Mouse (Mus musculus): Measurements from ENCODE around the gene Theg. TPM values are rescaled to one million over a fixed set of nuclear protein-coding genes. Genes with fewer than 3 reads are reported as not detected.

The Theg gene
- polyA plus RNA-seq, 1 experiment from 2014 or later, result not detected

GRCm38 (mm10) chr10:79615860-79616259 is 28.7 kb upstream of the Theg start:
- Histone ChIP-seq H3K4me2 (no peak overlapping the region), H3K9me3 (ENCODE audit: control insufficient read depth, low read length) (no peaks in the 10 kb centered on the region), H3K9ac (ENCODE audit: low read length) (no peak overlapping the region), H3K4me3 (ENCODE audit: low read depth, low read length) (no peak overlapping the region), H3K27me3 (ENCODE audit: control insufficient read depth, insufficient read depth, low read length) (peaks cover 25% of the 10 kb centered on the region), H3K27ac (ENCODE audit: low read depth, low read length) (no peak overlapping the region), H3K4me1 (ENCODE audit: control insufficient read depth, insufficient read depth, low read length) (peaks cover 19% of the 10 kb centered on the region), H3K36me3 (ENCODE audit: control insufficient read depth, insufficient read depth, low read length) (no peaks in the 10 kb centered on the region)
- 5% methylated on average over 8 of the region's 8 CpGs for WGBS
- DNase-seq (ENCODE audit: low spot score, missing footprints), result peak; percentile 51
- ATAC-seq (ENCODE audit: low FRiP score), result no peak

GRCm38 (mm10) chr10:79614305-79614643 is 27.1 kb upstream of the Theg start:
- H3K9me3 ChIP-seq (ENCODE audit: control insufficient read depth, low read length), result no peaks in the 10 kb centered on the region
- H3K4me2 ChIP-seq, result peak overlapping the region; percentile 94; the same call in 1 of the 2 replicates
- H3K9ac ChIP-seq (ENCODE audit: low read length), result no peak overlapping the region
- H3K27ac ChIP-seq (ENCODE audit: low read depth, low read length), result no peak overlapping the region
- no peak for DNase-seq (ENCODE audit: low spot score, missing footprints)
- 0 out of 2 replicates have a peak overlapping the region, but pooled peaks have one; percentile 47 for H3K4me3 ChIP-seq (ENCODE audit: low read depth, low read length)
- H3K4me1 ChIP-seq (ENCODE audit: control insufficient read depth, insufficient read depth, low read length), result peaks cover 19% of the 10 kb centered on the region
- no peak for ATAC-seq (ENCODE audit: low FRiP score)
- no peaks in the 10 kb centered on the region for H3K36me3 ChIP-seq (ENCODE audit: control insufficient read depth, insufficient read depth, low read length)
- WGBS, result 94% methylated on average over 1 of the region's 1 CpGs
- H3K27me3 ChIP-seq (ENCODE audit: control insufficient read depth, insufficient read depth, low read length), result peaks cover 25% of the 10 kb centered on the region

- H3K4me3 ChIP-seq (ENCODE audit: low read depth, low read length), result peak within 1 kb of the TSS; percentile 47
- H3K4me2 ChIP-seq, result peak within 1 kb of the TSS; percentile 94
- H3K9ac ChIP-seq (ENCODE audit: low read length), result peak within 1 kb of the TSS; percentile 50
- ATAC-seq (ENCODE audit: low FRiP score), result peak; percentile 80
- peaks cover 19% of the 10 kb centered on the region for H3K4me1 ChIP-seq (ENCODE audit: control insufficient read depth, insufficient read depth, low read length)
- no peak within 1 kb of the TSS for H3K27ac ChIP-seq (ENCODE audit: low read depth, low read length)
- peaks cover 25% of the 10 kb centered on the region for H3K27me3 ChIP-seq (ENCODE audit: control insufficient read depth, insufficient read depth, low read length)
- peak; percentile 97 for DNase-seq (ENCODE audit: low spot score, missing footprints)
- WGBS, result 1% methylated on average over 53 of the region's 60 CpGs
- no peaks in the 10 kb centered on the region for H3K9me3 ChIP-seq (ENCODE audit: control insufficient read depth, low read length)
- no peaks in the 10 kb centered on the region for H3K36me3 ChIP-seq (ENCODE audit: control insufficient read depth, insufficient read depth, low read length)
These were observed 26.6 kb upstream of the Theg start, which contains the start of gene C2cd4c for GRCm38 (mm10) chr10:79613578-79614304. C2cd4c (minus strand) TSS chr10:79614025.

GRCm38 (mm10) chr10:79612192-79613135 is 25.3 kb upstream of the Theg start:
- peak; percentile 56 for ATAC-seq (ENCODE audit: low FRiP score)
- Histone ChIP-seq H3K27me3 (ENCODE audit: control insufficient read depth, insufficient read depth, low read length) (peaks cover 25% of the 10 kb centered on the region), H3K4me1 (ENCODE audit: control insufficient read depth, insufficient read depth, low read length) (peaks cover 19% of the 10 kb centered on the region)

GRCm38 (mm10) chr10:79611296-79611695 is 24.2 kb upstream of the Theg start:
- Histone ChIP-seq H3K27ac (ENCODE audit: low read depth, low read length) (no peak overlapping the region), H3K9me3 (ENCODE audit: control insufficient read depth, low read length) (no peaks in the 10 kb centered on the region), H3K9ac (ENCODE audit: low read length) (no peak overlapping the region), H3K36me3 (ENCODE audit: control insufficient read depth, insufficient read depth, low read length) (no peaks in the 10 kb centered on the region), H3K4me2 (no peak overlapping the region), H3K4me3 (ENCODE audit: low read depth, low read length) (no peak overlapping the region), H3K4me1 (ENCODE audit: control insufficient read depth, insufficient read depth, low read length) (peaks cover 19% of the 10 kb centered on the region), H3K27me3 (ENCODE audit: control insufficient read depth, insufficient read depth, low read length) (peaks cover 25% of the 10 kb centered on the region)
- WGBS, result 29% methylated on average over 5 of the region's 5 CpGs
- ATAC-seq (ENCODE audit: low FRiP score) (no peak), DNase-seq (ENCODE audit: low spot score, missing footprints) (peak; percentile 88)

More at GRCm38 (mm10) chr10:79612192-79613135, 25.3 kb upstream of the Theg start:
- H3K9me3 ChIP-seq (ENCODE audit: control insufficient read depth, low read length), result no peaks in the 10 kb centered on the region
- 8% methylated on average over 51 of the region's 51 CpGs for WGBS
- H3K9ac ChIP-seq (ENCODE audit: low read length), result peak overlapping the region; percentile 45; the same call in 1 of the 2 replicates
- H3K4me2 ChIP-seq, result peak overlapping the region; percentile 43
- H3K4me3 ChIP-seq (ENCODE audit: low read depth, low read length), result peak overlapping the region; percentile 14
- H3K36me3 ChIP-seq (ENCODE audit: control insufficient read depth, insufficient read depth, low read length), result no peaks in the 10 kb centered on the region
- no peak overlapping the region for H3K27ac ChIP-seq (ENCODE audit: low read depth, low read length)
- DNase-seq (ENCODE audit: low spot score, missing footprints), result peak; percentile 94

- DNase-seq (ENCODE audit: low spot score, missing footprints) (peak; percentile 61), ATAC-seq (ENCODE audit: low FRiP score) (no peak)
- Histone ChIP-seq H3K27me3 (ENCODE audit: control insufficient read depth, insufficient read depth, low read length) (peaks cover 25% of the 10 kb centered on the region), H3K36me3 (ENCODE audit: control insufficient read depth, insufficient read depth, low read length) (no peaks in the 10 kb centered on the region), H3K9me3 (ENCODE audit: control insufficient read depth, low read length) (no peaks in the 10 kb centered on the region), H3K27ac (ENCODE audit: low read depth, low read length) (no peak overlapping the region), H3K4me2 (no peak overlapping the region), H3K4me3 (ENCODE audit: low read depth, low read length) (no peak overlapping the region), H3K9ac (ENCODE audit: low read length) (no peak overlapping the region), H3K4me1 (ENCODE audit: control insufficient read depth, insufficient read depth, low read length) (peaks cover 19% of the 10 kb centered on the region)
- 86% methylated on average over 3 of the region's 3 CpGs for WGBS
These were observed 22.1 kb upstream of the Theg start for GRCm38 (mm10) chr10:79609276-79609675.

GRCm38 (mm10) chr10:79607892-79608291 is 20.8 kb upstream of the Theg start:
- WGBS, result 37% methylated on average over 2 of the region's 2 CpGs
- Histone ChIP-seq H3K4me2 (no peak overlapping the region), H3K9ac (ENCODE audit: low read length) (no peak overlapping the region), H3K9me3 (ENCODE audit: control insufficient read depth, low read length) (no peaks in the 10 kb centered on the region), H3K4me3 (ENCODE audit: low read depth, low read length) (no peak overlapping the region), H3K27me3 (ENCODE audit: control insufficient read depth, insufficient read depth, low read length) (peaks cover 17% of the 10 kb centered on the region), H3K4me1 (ENCODE audit: control insufficient read depth, insufficient read depth, low read length) (peaks cover 12% of the 10 kb centered on the region), H3K27ac (ENCODE audit: low read depth, low read length) (no peak overlapping the region), H3K36me3 (ENCODE audit: control insufficient read depth, insufficient read depth, low read length) (no peaks in the 10 kb centered on the region)
- no peak for DNase-seq (ENCODE audit: low spot score, missing footprints)
- ATAC-seq (ENCODE audit: low FRiP score), result no peak

- DNase-seq (ENCODE audit: low spot score, missing footprints), result peak; percentile 37
- H3K4me3 ChIP-seq (ENCODE audit: low read depth, low read length), result no peak overlapping the region
- H3K9me3 ChIP-seq (ENCODE audit: control insufficient read depth, low read length), result no peaks in the 10 kb centered on the region
- H3K36me3 ChIP-seq (ENCODE audit: control insufficient read depth, insufficient read depth, low read length), result no peaks in the 10 kb centered on the region
- H3K4me1 ChIP-seq (ENCODE audit: control insufficient read depth, insufficient read depth, low read length), result no peaks in the 10 kb centered on the region
- no peak for ATAC-seq (ENCODE audit: low FRiP score)
- peaks cover 4% of the 10 kb centered on the region for H3K27me3 ChIP-seq (ENCODE audit: control insufficient read depth, insufficient read depth, low read length)
- H3K9ac ChIP-seq (ENCODE audit: low read length), result no peak overlapping the region
- 78% methylated on average over 4 of the region's 4 CpGs for WGBS
- no peak overlapping the region for H3K4me2 ChIP-seq
- H3K27ac ChIP-seq (ENCODE audit: low read depth, low read length), result no peak overlapping the region
These were observed 19.4 kb upstream of the Theg start for GRCm38 (mm10) chr10:79606537-79606936.

- no peak overlapping the region for H3K4me2 ChIP-seq
- 84% methylated on average over 4 of the region's 4 CpGs for WGBS
These were observed 10.8 kb upstream of the Theg start for GRCm38 (mm10) chr10:79597936-79598230.

More at GRCm38 (mm10) chr10:79597936-79598230, 10.8 kb upstream of the Theg start:
- no peaks in the 10 kb centered on the region for H3K9me3 ChIP-seq (ENCODE audit: control insufficient read depth, low read length)
- H3K4me1 ChIP-seq (ENCODE audit: control insufficient read depth, insufficient read depth, low read length), result no peaks in the 10 kb centered on the region
- DNase-seq (ENCODE audit: low spot score, missing footprints) (peak; percentile 2), ATAC-seq (ENCODE audit: low FRiP score) (no peak)
- H3K4me3 ChIP-seq (ENCODE audit: low read depth, low read length), result no peak overlapping the region
- H3K9ac ChIP-seq (ENCODE audit: low read length), result no peak overlapping the region
- H3K27me3 ChIP-seq (ENCODE audit: control insufficient read depth, insufficient read depth, low read length), result peaks cover 4% of the 10 kb centered on the region; the same call in 1 of the 2 replicates
- no peaks in the 10 kb centered on the region for H3K36me3 ChIP-seq (ENCODE audit: control insufficient read depth, insufficient read depth, low read length)
- no peak overlapping the region for H3K27ac ChIP-seq (ENCODE audit: low read depth, low read length)
